Mouse (Mus musculus) stomach, postnatal 0 days (tissue): Measurements from ENCODE around the gene Mas1. TPM values are rescaled to one million over a fixed set of nuclear protein-coding genes. Genes with fewer than 3 reads are reported as not detected.

Experiments
- ATAC-seq: fragments of 200-750 bp; cut with Nextera tagmentation; 2 replicates; pipeline ENCODE4 v1.8.0; 2017; ENCODE audit not compliant: low FRiP score, low TSS enrichment
- DNase-seq: peaks from one replicate; pipeline ENCODE4 v3.0.0-alpha.2; 2016; ENCODE audit warnings: low spot score
- H3K27ac ChIP-seq: fragments of 300-500 bp; sonication (generic); replicated peaks from 2 replicates; pipeline ENCODE4 v1.5.1; 2014; ENCODE audit warnings: mild to moderate bottlenecking, control low read depth
- H3K27me3 ChIP-seq: fragments of 300-500 bp; sonication (generic); 2 replicates; pipeline ENCODE4 v1.6.1; 2014; ENCODE audit warnings: low read length; ENCODE audit not compliant: control insufficient read depth, insufficient read depth
- H3K36me3 ChIP-seq: fragments of 300-500 bp; sonication (generic); 2 replicates; pipeline ENCODE4 v1.6.1; 2014; ENCODE audit warnings: low read length, mixed read lengths; ENCODE audit not compliant: control insufficient read depth, insufficient read depth
- H3K4me1 ChIP-seq: fragments of 300-500 bp; sonication (generic); replicated peaks from 2 replicates; pipeline ENCODE4 v1.6.1; 2014; ENCODE audit warnings: antibody characterized with exemption; ENCODE audit not compliant: control insufficient read depth, insufficient read depth
- H3K4me2 ChIP-seq: fragments of 300-500 bp; sonication (generic); replicated peaks from 2 replicates; pipeline ENCODE4 v1.6.1; 2014; ENCODE audit warnings: low read depth, mild to moderate bottlenecking, control low read depth, moderate library complexity
- H3K4me3 ChIP-seq: fragments of 300-500 bp; sonication (generic); 2 replicates; pipeline ENCODE4 v1.5.1; 2014; ENCODE audit warnings: low read depth, low read length, control low read depth
- H3K9ac ChIP-seq: fragments of 300-500 bp; sonication (generic); 2 replicates; pipeline ENCODE4 v1.6.1; 2014; ENCODE audit warnings: mild to moderate bottlenecking, low read length, control low read depth, mixed read lengths
- H3K9me3 ChIP-seq: fragments of 300-500 bp; sonication (generic); 2 replicates; pipeline ENCODE4 v1.6.1; 2016; ENCODE audit warnings: low read length; ENCODE audit not compliant: control insufficient read depth
- CTCF ChIP-seq: IDR thresholded peaks from 2 replicates; pipeline ENCODE4 v1.5.1; 2016; ENCODE audit warnings: antibody characterized with exemption, low read depth, mild to moderate bottlenecking, moderate library complexity
- EP300 ChIP-seq: optimal IDR thresholded peaks from 2 replicates; pipeline ENCODE3; 2016; ENCODE audit warnings: antibody characterized with exemption
- WGBS: fragments of 180-500 bp; shearing (Covaris S2); extraction: QIAGEN DNeasy Blood & Tissue Kit; methylation state at CpG from one replicate; pipeline ENCODE4 v1.1.7; 2014; 5-methylcytosine and 5-hydroxymethylcytosine counted together
- polyA plus RNA-seq: library from polyadenylated mRNA; unstranded; fragments of >200 nt; fragmentation: Nextera tagmentation; extraction: Ambion mirVana; gene quantifications from 2 replicates; pipeline ENCODE4 v1.2.1, GENCODE M21; 2015

The Mas1 gene
- polyA plus RNA-seq, 1 experiment from 2014 or later, result 0.12 TPM

GRCm38 (mm10) chr17:12810973-12811303 is 57.0 kb downstream of the Mas1 start:
- DNase-seq, result no peak
- H3K9ac ChIP-seq, result no peak overlapping the region
- ATAC-seq, result no peak
- no peak overlapping the region for H3K27ac ChIP-seq
- 76% methylated on average over 1 of the region's 1 CpGs for WGBS
- H3K36me3 ChIP-seq, result peaks cover 2% of the 10 kb centered on the region; the same call in 1 of the 2 replicates
- TF ChIP-seq CTCF (no peak), EP300 (no peak)
- H3K4me1 ChIP-seq, result no peaks in the 10 kb centered on the region
- no peak overlapping the region for H3K4me3 ChIP-seq
- H3K27me3 ChIP-seq, result no peaks in the 10 kb centered on the region
- no peak overlapping the region for H3K4me2 ChIP-seq
- H3K9me3 ChIP-seq, result no peaks in the 10 kb centered on the region

GRCm38 (mm10) chr17:12810103-12810972 is 57.6 kb downstream of the Mas1 start:
- H3K4me2 ChIP-seq, result no peak overlapping the region
- no peaks in the 10 kb centered on the region for H3K4me1 ChIP-seq
- H3K36me3 ChIP-seq, result peaks cover 2% of the 10 kb centered on the region; the same call in 1 of the 2 replicates
- DNase-seq (peak; percentile 77), ATAC-seq (peak; percentile 90)
- WGBS, result 14% methylated on average over 14 of the region's 14 CpGs
- H3K9me3 ChIP-seq, result no peaks in the 10 kb centered on the region
- peak overlapping the region; percentile 72 for H3K27ac ChIP-seq
- no peaks in the 10 kb centered on the region for H3K27me3 ChIP-seq
- H3K9ac ChIP-seq, result no peak overlapping the region; the same call in 1 of the 2 replicates
- H3K4me3 ChIP-seq, result no peak overlapping the region
- TF ChIP-seq CTCF, result peak; percentile 97
- no peak for TF ChIP-seq EP300

- Histone ChIP-seq H3K27me3 (no peaks in the 10 kb centered on the region), H3K9me3 (no peaks in the 10 kb centered on the region), H3K4me1 (no peaks in the 10 kb centered on the region), H3K4me2 (no peak overlapping the region), H3K9ac (no peak overlapping the region), H3K4me3 (no peak overlapping the region), H3K27ac (no peak overlapping the region), H3K36me3 (no peaks in the 10 kb centered on the region)
- WGBS, result 78% methylated on average over 6 of the region's 6 CpGs
- TF ChIP-seq CTCF (no peak), EP300 (no peak)
- DNase-seq (peak; percentile 12), ATAC-seq (no peak)
Measured at GRCm38 (mm10) chr17:12808851-12809250, 59.1 kb downstream of the Mas1 start.

GRCm38 (mm10) chr17:12804584-12805445 is 63.1 kb downstream of the Mas1 start:
- Histone ChIP-seq H3K4me2 (no peak overlapping the region), H3K4me3 (no peak overlapping the region), H3K9me3 (no peaks in the 10 kb centered on the region), H3K27ac (no peak overlapping the region), H3K9ac (no peak overlapping the region), H3K36me3 (no peaks in the 10 kb centered on the region), H3K27me3 (no peaks in the 10 kb centered on the region), H3K4me1 (no peaks in the 10 kb centered on the region)
- no peak for TF ChIP-seq CTCF
- TF ChIP-seq EP300, result no peak
- DNase-seq, result no peak
- no peak for ATAC-seq

- H3K4me3 ChIP-seq, result no peak overlapping the region
- H3K27me3 ChIP-seq, result no peaks in the 10 kb centered on the region
- DNase-seq (no peak), ATAC-seq (no peak)
- H3K4me2 ChIP-seq, result no peak overlapping the region
- 45% methylated on average over 9 of the region's 9 CpGs for WGBS
- H3K36me3 ChIP-seq, result no peaks in the 10 kb centered on the region
- H3K27ac ChIP-seq, result no peak overlapping the region
- H3K4me1 ChIP-seq, result no peaks in the 10 kb centered on the region
- no peak overlapping the region for H3K9ac ChIP-seq
- TF ChIP-seq CTCF (no peak), EP300 (no peak)
- no peaks in the 10 kb centered on the region for H3K9me3 ChIP-seq
Measured at GRCm38 (mm10) chr17:12801861-12802540, 65.9 kb downstream of the Mas1 start.
